Mouse (Mus musculus) thymus, postnatal 4 days (tissue): ENCODE measurements around the gene Smg5.
"Not testable (repeated sequence)": the region's sequence is repeated elsewhere in the genome, so short reads cannot be mapped to it uniquely, and the experiment has no call there.

ENCODE experiments used
- DNase-seq: peaks from one replicate; pipeline ENCODE4 v3.0.0; 2021

The Smg5 gene

GRCm38 (mm10) chr3:88354396-88355165 is 18.5 kb downstream of the Smg5 start:
- no peak for DNase-seq

- no peak for DNase-seq
These were observed 23.5 kb downstream of the Smg5 start for GRCm38 (mm10) chr3:88359584-88359983.

- no peak for DNase-seq
These were observed 23.9 kb downstream of the Smg5 start for GRCm38 (mm10) chr3:88359989-88360388.

GRCm38 (mm10) chr3:88361096-88361495 is 25.0 kb downstream of the Smg5 start:
- DNase-seq = peak; percentile 53

- DNase-seq = no peak
These were observed 25.7 kb downstream of the Smg5 start for GRCm38 (mm10) chr3:88361612-88362313.

- DNase-seq = no peak
These were observed 27.6 kb downstream of the Smg5 start for GRCm38 (mm10) chr3:88363700-88364099.

GRCm38 (mm10) chr3:88364337-88364736 is 28.3 kb downstream of the Smg5 start, which contains the start of gene Paqr6:
TSS of gene Paqr6 (plus strand) at chr3:88364584.
- peak; percentile 48 for DNase-seq

GRCm38 (mm10) chr3:88365705-88366361 is 29.8 kb downstream of the Smg5 start:
- DNase-seq = peak; percentile 45

- DNase-seq = peak; percentile 83
These were observed 30.9 kb downstream of the Smg5 start for GRCm38 (mm10) chr3:88366830-88367428.

- not testable (repeated sequence) for DNase-seq
These were observed 31.5 kb downstream of the Smg5 start for GRCm38 (mm10) chr3:88367517-88367916.

GRCm38 (mm10) chr3:88368511-88368910 is 32.5 kb downstream of the Smg5 start:
- not testable (repeated sequence) for DNase-seq

- DNase-seq = not testable (repeated sequence)
These were observed 36.6 kb downstream of the Smg5 start, which contains the start of gene Bglap3 for GRCm38 (mm10) chr3:88372643-88373042. TSS of gene Bglap3 (minus strand) at chr3:88372743.

- peak; percentile 67 for DNase-seq
These were observed 39.9 kb downstream of the Smg5 start for GRCm38 (mm10) chr3:88375750-88376626.

- DNase-seq = not testable (repeated sequence)
These were observed 40.6 kb downstream of the Smg5 start for GRCm38 (mm10) chr3:88376644-88377043.

GRCm38 (mm10) chr3:88378599-88378998 is 42.5 kb downstream of the Smg5 start, which contains the start of gene Bglap2:
TSS of gene Bglap2 (minus strand) at chr3:88378699.
- DNase-seq = not testable (repeated sequence)

GRCm38 (mm10) chr3:88381389-88382315 is 45.6 kb downstream of the Smg5 start:
- peak; percentile 78 for DNase-seq

- not testable (repeated sequence) for DNase-seq
These were observed 46.3 kb downstream of the Smg5 start for GRCm38 (mm10) chr3:88382383-88382782.

GRCm38 (mm10) chr3:88384364-88384763 is 48.3 kb downstream of the Smg5 start, which contains the start of gene Bglap:
TSS of gene Bglap (minus strand) at chr3:88384464.
- DNase-seq = no peak

- DNase-seq = no peak
These were observed 57.8 kb downstream of the Smg5 start for GRCm38 (mm10) chr3:88393776-88394375.

- DNase-seq = no peak
These were observed 59.2 kb downstream of the Smg5 start for GRCm38 (mm10) chr3:88395288-88395687.
